Mouse (Mus musculus): ENCODE results near the gene Sacm1l. TPM values are rescaled to one million over a fixed set of nuclear protein-coding genes. Genes with fewer than 3 reads are reported as not detected.

The Sacm1l gene
- total and polyA plus RNA-seq, 2 experiments from 2014 or later, result 33.1 to 45.1 TPM

- no peak overlapping the region for H3K9ac ChIP-seq
- ATAC-seq, result peak; percentile 94
- no peaks in the 10 kb centered on the region for H3K9me3 ChIP-seq (ENCODE audit: low read length)
- no peaks in the 10 kb centered on the region for H3K4me1 ChIP-seq (ENCODE audit: insufficient read depth)
- peak overlapping the region; percentile 45 for H3K27ac ChIP-seq (ENCODE audit: low read depth, low read length)
- TF ChIP-seq CTCF (IDR thresholded peaks at IDR 0.05; ENCODE audit: low read depth), result no peak
- DNase-seq, result peak; percentile 57
- WGBS, result 71% methylated on average over 8 of the region's 8 CpGs
- H3K4me2 ChIP-seq (ENCODE audit: low read depth), result no peak overlapping the region
- no peaks in the 10 kb centered on the region for H3K27me3 ChIP-seq (ENCODE audit: insufficient read depth, low read length)
- H3K36me3 ChIP-seq (ENCODE audit: insufficient read depth), result no peaks in the 10 kb centered on the region
- no peak overlapping the region for H3K4me3 ChIP-seq (ENCODE audit: low read depth, low read length)
Measured at GRCm38 (mm10) chr9:123509638-123510604, 19.6 kb upstream of the Sacm1l start.

- ATAC-seq, result no peak
- WGBS, result 95% methylated on average over 5 of the region's 5 CpGs
Measured at GRCm38 (mm10) chr9:123510926-123511325, 18.6 kb upstream of the Sacm1l start.

GRCm38 (mm10) chr9:123512482-123512881 lies 17.1 kb upstream of the Sacm1l start:
- no peak overlapping the region for H3K4me3 ChIP-seq (ENCODE audit: low read depth, low read length)
- no peak for DNase-seq
- ATAC-seq, result no peak
- H3K27me3 ChIP-seq (ENCODE audit: insufficient read depth, low read length), result no peaks in the 10 kb centered on the region
- no peaks in the 10 kb centered on the region for H3K9me3 ChIP-seq (ENCODE audit: low read length)
- H3K4me1 ChIP-seq (ENCODE audit: insufficient read depth), result no peaks in the 10 kb centered on the region
- no peak overlapping the region for H3K27ac ChIP-seq (ENCODE audit: low read depth, low read length)
- no peak overlapping the region for H3K4me2 ChIP-seq (ENCODE audit: low read depth)
- no peaks in the 10 kb centered on the region for H3K36me3 ChIP-seq (ENCODE audit: insufficient read depth)
- H3K9ac ChIP-seq, result no peak overlapping the region
- 79% methylated on average over 2 of the region's 2 CpGs for WGBS
- no peak for TF ChIP-seq CTCF (IDR thresholded peaks at IDR 0.05; ENCODE audit: low read depth)

More at GRCm38 (mm10) chr9:123510926-123511325, 18.6 kb upstream of the Sacm1l start:
- H3K4me1 ChIP-seq (ENCODE audit: insufficient read depth), result no peaks in the 10 kb centered on the region
- no peak overlapping the region for H3K4me2 ChIP-seq (ENCODE audit: low read depth)
- no peaks in the 10 kb centered on the region for H3K36me3 ChIP-seq (ENCODE audit: insufficient read depth)
- DNase-seq, result no peak
- no peak for TF ChIP-seq CTCF (IDR thresholded peaks at IDR 0.05; ENCODE audit: low read depth)
- H3K9ac ChIP-seq, result no peak overlapping the region
- H3K9me3 ChIP-seq (ENCODE audit: low read length), result no peaks in the 10 kb centered on the region
- H3K4me3 ChIP-seq (ENCODE audit: low read depth, low read length), result no peak overlapping the region
- no peak overlapping the region for H3K27ac ChIP-seq (ENCODE audit: low read depth, low read length)
- no peaks in the 10 kb centered on the region for H3K27me3 ChIP-seq (ENCODE audit: insufficient read depth, low read length)

- no peaks in the 10 kb centered on the region for H3K4me1 ChIP-seq (ENCODE audit: insufficient read depth)
- H3K4me2 ChIP-seq (ENCODE audit: low read depth), result no peak overlapping the region
- DNase-seq (no peak), ATAC-seq (no peak)
- no peak overlapping the region for H3K9ac ChIP-seq
- H3K36me3 ChIP-seq (ENCODE audit: insufficient read depth), result no peaks in the 10 kb centered on the region
- no peaks in the 10 kb centered on the region for H3K27me3 ChIP-seq (ENCODE audit: insufficient read depth, low read length)
- no peaks in the 10 kb centered on the region for H3K9me3 ChIP-seq (ENCODE audit: low read length)
- WGBS, result 87% methylated on average over 2 of the region's 2 CpGs
- no peak overlapping the region for H3K4me3 ChIP-seq (ENCODE audit: low read depth, low read length)
- no peak for TF ChIP-seq CTCF (IDR thresholded peaks at IDR 0.05; ENCODE audit: low read depth)
- no peak overlapping the region for H3K27ac ChIP-seq (ENCODE audit: low read depth, low read length)
Measured at GRCm38 (mm10) chr9:123515087-123515486, 14.5 kb upstream of the Sacm1l start.

- Histone ChIP-seq H3K27ac (ENCODE audit: low read depth, low read length) (no peak overlapping the region), H3K27me3 (ENCODE audit: insufficient read depth, low read length) (no peaks in the 10 kb centered on the region), H3K36me3 (ENCODE audit: insufficient read depth) (no peaks in the 10 kb centered on the region; the same call in 1 of the 2 replicates), H3K9ac (no peak overlapping the region), H3K4me3 (ENCODE audit: low read depth, low read length) (no peak overlapping the region), H3K9me3 (ENCODE audit: low read length) (no peaks in the 10 kb centered on the region), H3K4me1 (ENCODE audit: insufficient read depth) (no peaks in the 10 kb centered on the region), H3K4me2 (ENCODE audit: low read depth) (no peak overlapping the region)
- TF ChIP-seq CTCF (IDR thresholded peaks at IDR 0.05; ENCODE audit: low read depth), result no peak
- no peak for ATAC-seq
- no peak for DNase-seq
- WGBS, result 94% methylated on average over 7 of the region's 7 CpGs
Measured at GRCm38 (mm10) chr9:123516641-123517385, 12.7 kb upstream of the Sacm1l start.

GRCm38 (mm10) chr9:123518969-123519894 lies 10.3 kb upstream of the Sacm1l start:
- no peak for ATAC-seq

More at GRCm38 (mm10) chr9:123518969-123519894, 10.3 kb upstream of the Sacm1l start:
- Histone ChIP-seq H3K9ac (no peak overlapping the region), H3K4me2 (ENCODE audit: low read depth) (no peak overlapping the region), H3K4me1 (ENCODE audit: insufficient read depth) (no peaks in the 10 kb centered on the region), H3K9me3 (ENCODE audit: low read length) (no peaks in the 10 kb centered on the region), H3K27me3 (ENCODE audit: insufficient read depth, low read length) (no peaks in the 10 kb centered on the region), H3K36me3 (ENCODE audit: insufficient read depth) (no peaks in the 10 kb centered on the region; the same call in 1 of the 2 replicates), H3K27ac (ENCODE audit: low read depth, low read length) (no peak overlapping the region), H3K4me3 (ENCODE audit: low read depth, low read length) (no peak overlapping the region)
- no peak for DNase-seq
- TF ChIP-seq CTCF (IDR thresholded peaks at IDR 0.05; ENCODE audit: low read depth), result no peak
- 94% methylated on average over 13 of the region's 13 CpGs for WGBS
